Mouse (Mus musculus) R1 (cell line): ENCODE results near the gene Erbb3.
A peak's percentile ranks its signal among the peaks of the same experiment; 100 is the strongest.

Experiments used
- DNase-seq: peaks from one replicate; pipeline ENCODE4 v3.0.0-alpha.2; 2018; ENCODE audit warnings: low read depth, low spot score

The Erbb3 gene

GRCm38 (mm10) chr10:128526366-128527356 is 62.8 kb downstream of the Erbb3 start:
- DNase-seq, result no peak

GRCm38 (mm10) chr10:128525671-128526308 is 63.7 kb downstream of the Erbb3 start, which contains the start of gene Esyt1:
Gene Esyt1 (minus strand): TSS chr10:128525871.
- DNase-seq, result peak; percentile 100

DNA sequence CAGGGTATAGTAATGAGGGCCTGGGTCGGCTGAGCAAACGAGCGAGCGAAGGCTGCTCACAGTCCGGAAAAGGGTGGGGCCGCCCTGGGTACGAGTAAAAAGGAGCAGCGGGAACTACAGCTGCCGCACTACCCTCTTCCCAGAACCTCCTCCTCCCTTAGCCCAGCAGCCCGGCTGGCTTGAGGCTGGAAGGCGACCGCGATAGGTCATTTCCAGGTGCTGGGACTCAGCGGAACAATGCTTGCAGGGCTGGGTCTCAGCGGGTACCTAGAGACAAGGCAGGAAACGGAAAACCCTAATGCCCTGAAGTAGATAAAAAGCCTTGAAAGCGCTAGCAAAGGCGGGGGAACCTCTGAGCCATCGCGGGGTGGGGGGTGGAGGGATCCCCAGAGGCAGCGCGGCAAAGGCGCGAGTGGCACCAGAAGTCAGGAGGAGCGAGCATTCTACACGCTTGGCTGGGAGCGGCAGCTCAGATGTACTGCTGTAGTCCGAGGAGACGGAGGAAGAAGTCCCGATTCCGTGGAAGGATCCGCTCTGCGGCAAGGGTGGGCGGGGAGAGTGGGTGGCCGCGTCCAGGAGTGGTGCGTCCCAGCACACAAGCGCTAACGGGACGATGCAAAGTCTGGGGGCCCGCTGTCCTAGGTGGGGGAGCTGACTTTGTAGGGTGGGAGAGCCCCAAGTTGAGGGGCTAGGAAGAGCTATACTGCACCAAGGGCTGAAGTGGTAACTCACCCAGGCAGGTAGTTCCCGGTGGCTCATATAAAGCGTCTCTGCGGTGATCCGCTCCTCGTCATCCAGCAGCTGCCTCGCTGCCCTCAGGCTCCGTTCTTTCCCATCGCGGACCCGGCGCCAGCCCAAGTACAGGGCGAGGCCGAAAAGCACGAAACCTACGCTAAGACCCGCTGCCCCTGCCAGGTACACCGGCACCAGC is 64.5 kb downstream of the Erbb3 start:
- peak; percentile 92 for DNase-seq

DNA sequence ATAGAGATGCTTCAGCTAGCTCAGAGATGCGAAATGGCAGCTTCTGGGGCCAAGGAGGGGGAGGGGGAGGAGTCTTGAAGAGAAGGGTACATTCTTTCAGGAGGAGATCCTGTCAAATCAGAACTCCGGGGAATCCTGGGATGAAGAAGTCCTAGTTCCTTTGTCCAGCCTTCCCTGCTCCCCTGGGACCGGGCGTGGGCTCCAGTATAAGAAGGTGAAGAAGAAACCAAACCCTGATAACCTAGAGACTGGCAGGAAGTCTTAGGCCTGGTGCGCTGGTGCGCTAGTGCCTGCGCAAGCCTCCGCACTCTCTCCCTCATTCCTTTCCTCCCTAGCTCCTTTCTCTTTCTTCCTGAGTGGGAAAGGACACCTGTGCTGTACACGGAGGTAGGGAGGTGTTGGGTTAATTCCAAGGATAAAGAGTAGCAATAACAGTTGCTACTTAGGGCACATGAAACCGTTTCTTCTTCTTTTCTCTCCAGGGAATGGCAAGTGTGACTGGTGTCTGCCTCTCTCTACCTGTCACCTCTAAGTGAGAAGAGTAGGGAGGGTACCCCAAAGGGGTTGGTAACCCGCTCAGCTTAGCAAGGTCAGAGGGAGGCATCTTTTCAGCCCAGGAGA is 65.2 kb downstream of the Erbb3 start:
- DNase-seq, result peak; percentile 58

DNA sequence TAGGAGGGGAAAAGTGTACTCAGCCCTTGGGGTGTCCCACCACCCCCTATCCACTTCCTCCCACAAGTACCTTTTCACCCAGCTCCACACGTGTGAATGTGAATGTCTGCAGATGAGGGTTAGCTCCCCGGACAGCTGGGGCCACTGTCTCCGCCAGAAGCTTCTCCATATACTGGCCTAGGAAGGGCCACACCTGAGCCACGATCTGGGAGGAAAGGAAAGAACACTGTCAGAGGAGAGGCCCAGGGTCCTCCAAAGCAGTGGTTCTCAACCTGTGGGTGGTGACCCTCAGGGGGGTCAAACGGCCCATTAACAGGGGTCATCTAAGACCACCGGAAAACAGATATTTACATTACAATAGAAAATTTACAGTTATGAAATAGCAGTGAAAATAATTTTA is 67.1 kb downstream of the Erbb3 start:
- no peak for DNase-seq

DNA sequence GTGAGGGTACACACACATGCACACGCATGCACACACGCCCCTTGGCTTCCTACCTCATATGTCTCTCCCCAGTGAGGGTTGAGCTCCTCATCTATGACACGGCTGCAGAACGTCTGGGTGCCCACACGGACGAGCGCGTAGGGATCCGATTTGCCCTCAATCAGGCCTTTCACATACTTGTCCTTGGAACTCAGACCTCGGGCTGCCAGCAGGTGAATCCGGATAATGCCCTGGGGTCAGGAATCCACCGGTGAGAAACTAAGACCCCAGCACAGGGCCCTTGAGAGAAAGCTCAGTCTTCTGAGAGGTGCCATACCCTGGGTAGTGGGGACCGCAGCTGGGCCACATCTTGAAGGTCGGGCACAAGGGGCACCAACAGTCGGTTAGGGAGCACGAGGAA is 68.9 kb downstream of the Erbb3 start:
- DNase-seq, result no peak

GRCm38 (mm10) chr10:128518833-128519232 is 70.6 kb downstream of the Erbb3 start:
- DNase-seq, result peak; percentile 81
